Mouse (Mus musculus) urinary bladder, postnatal 14 days (tissue): ENCODE data around the gene Cyp8b1.

ENCODE experiments used
- DNase-seq: peaks from one replicate; pipeline ENCODE4 v3.0.0; 2021; ENCODE audit warnings: low spot score

The Cyp8b1 gene

GRCm38 (mm10) chr9:121916102-121916501 lies at the start of gene Cyp8b1:
Gene Cyp8b1 (minus strand): TSS chr9:121916305.
- DNase-seq: no peak

GRCm38 (mm10) chr9:121964941-121965340 lies 48.8 kb upstream of the Cyp8b1 start:
- DNase-seq: no peak

DNA sequence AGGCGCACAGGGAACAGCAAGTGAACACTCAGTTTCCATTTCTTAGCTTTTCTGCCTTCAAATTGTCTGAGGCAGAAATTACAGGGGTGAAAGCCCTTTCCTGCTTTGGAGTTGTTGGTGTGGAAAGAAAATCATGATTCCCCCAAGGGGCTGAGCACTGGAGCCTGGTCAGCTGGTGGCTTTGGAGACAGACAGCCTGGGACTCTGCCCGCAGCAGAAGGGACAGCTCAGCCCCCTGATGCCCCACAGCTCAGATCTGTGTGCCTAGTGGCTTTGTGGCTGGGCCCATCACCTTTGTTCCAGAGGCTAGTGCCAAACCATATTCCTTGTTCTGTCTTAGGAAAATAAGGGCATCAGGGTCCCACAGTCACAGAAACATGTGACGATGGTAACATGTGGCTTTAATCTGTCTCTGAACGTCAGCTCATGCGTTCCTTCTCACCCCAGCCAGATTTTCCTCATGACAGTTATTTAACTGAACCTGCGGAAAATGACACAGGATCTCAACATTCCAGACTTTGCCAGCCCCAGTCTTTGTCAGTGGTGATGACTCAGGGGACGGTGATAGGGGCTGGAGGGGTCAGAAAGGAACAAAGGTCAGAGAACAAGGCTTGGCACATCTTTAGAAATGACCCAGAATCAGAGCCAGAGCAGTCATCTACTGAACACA lies 44.0 kb upstream of the Cyp8b1 start:
- DNase-seq: no peak

GRCm38 (mm10) chr9:121952596-121952995 lies 36.5 kb upstream of the Cyp8b1 start:
- no peak for DNase-seq

DNA sequence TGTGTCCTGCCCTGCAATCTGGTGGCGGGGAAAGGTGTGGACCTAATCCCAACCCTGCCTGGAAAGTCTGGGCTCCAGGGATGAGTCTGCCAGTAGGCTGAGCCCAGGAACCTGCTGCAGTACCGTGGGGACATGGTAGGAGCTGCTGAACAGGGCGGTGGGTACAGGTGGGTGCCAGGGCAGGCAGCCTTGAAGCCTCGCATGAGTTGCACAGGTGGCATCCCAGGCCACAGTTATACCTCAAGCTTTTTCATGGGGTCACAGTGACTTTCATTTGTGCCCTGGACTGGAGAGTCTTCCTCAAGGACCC lies 35.0 kb upstream of the Cyp8b1 start:
- no peak for DNase-seq

DNA sequence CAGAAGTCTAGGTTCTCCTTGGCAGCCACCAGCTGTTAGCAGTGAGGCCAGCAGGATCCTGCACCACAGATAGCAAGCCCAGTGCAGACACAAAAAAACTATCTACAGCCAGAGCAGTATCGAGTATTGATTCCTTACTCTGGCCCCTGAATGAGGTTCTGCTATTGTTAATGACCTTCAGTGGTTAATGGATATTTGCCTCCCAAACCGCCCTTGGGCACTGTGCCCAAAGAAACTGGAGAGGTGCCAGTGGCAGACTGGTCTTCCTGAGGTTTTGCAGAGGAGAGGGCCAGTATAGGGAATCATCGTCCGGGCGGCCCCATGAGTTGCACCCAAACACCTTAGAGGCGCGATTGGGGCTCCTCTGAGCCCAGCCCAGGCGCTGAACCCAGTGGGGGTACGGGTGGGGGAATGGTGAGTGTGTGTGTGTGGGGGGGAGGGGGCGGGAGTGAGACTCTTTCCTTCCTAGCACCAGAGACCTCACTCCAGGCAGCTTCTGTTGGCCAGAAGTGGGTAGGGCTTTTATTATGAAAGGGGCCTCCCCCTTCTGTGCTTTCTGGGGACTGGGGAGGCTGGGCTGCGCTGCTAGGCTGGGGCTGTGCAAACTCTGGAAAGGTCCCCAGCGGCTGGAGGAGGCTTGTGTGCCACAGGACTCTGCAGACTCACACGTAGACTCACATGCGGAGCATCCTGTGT lies 34.5 kb upstream of the Cyp8b1 start, which contains the start of gene Fam198a:
Fam198a (plus strand) TSS at position 571 of the 696 bp plus-strand sequence.
- peak; percentile 78 for DNase-seq

- no peak for DNase-seq
These were observed 32.3 kb upstream of the Cyp8b1 start for GRCm38 (mm10) chr9:121948431-121948830.

GRCm38 (mm10) chr9:121947784-121948183 lies 31.7 kb upstream of the Cyp8b1 start:
- peak; percentile 71 for DNase-seq

DNA sequence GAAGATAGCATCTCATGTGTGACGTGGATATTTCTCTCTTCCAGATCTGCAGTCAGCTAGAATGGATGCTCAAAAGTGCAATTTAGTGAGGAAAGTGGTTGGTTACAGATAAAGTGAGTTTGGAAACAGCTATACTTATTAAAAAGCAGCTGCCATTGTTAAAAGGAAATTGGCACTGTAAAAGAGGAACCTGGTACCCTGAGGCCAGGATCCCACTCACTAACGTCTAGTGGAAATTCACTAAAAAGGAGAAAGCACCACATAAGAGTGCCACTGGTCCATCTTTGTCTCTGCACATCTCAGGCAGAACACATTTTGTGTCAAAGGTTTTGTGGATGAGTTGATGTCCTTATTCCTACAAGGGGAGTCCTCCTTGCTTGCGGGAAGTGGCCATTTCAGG lies 27.5 kb upstream of the Cyp8b1 start:
- no peak for DNase-seq

DNA sequence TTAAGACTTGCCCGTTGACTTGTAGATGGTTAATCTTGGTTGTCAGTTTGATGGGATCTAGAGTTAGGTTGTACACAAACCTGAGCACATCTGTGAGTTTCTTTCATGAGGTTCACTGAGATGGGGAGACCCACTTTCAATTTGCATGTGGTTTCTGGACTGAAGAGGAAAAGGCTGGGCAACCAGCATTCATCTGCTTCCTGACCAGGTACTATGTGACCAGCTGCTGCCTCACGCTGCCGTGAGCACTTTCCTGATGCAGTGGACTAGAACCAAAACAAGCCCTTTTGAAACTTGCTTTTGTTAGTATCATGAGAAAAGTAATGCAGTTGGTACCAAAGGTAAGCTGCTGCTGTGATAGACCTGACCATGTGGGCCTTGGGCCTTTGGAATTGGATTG lies 26.9 kb upstream of the Cyp8b1 start:
- DNase-seq: no peak

DNA sequence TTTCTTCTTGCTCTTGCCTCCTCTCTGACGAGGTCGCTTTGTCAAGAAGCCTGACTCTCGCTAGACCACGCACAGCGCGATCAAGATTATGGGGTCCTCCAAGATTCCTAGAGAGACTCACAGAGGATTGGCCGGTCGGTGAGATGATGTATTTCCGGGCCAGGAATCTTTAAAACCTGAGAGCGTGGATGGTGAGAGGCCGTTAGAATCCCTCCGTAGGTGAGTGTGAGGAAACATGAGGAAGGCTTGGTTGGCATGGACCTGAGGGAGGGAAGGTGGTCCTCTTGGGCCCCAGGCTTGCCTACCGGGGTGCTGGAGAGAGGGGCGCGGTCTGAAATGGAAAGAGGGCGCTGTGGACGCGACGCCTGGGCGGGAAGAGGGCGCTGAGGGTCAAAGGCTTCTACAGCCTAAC lies 21.8 kb upstream of the Cyp8b1 start:
- no peak for DNase-seq

- DNase-seq: no peak
These were observed 21.4 kb upstream of the Cyp8b1 start for GRCm38 (mm10) chr9:121937451-121937864.

- no peak for DNase-seq
These were observed 20.8 kb upstream of the Cyp8b1 start for GRCm38 (mm10) chr9:121936952-121937351.

GRCm38 (mm10) chr9:121934856-121935255 lies 18.8 kb upstream of the Cyp8b1 start:
- DNase-seq: no peak

DNA sequence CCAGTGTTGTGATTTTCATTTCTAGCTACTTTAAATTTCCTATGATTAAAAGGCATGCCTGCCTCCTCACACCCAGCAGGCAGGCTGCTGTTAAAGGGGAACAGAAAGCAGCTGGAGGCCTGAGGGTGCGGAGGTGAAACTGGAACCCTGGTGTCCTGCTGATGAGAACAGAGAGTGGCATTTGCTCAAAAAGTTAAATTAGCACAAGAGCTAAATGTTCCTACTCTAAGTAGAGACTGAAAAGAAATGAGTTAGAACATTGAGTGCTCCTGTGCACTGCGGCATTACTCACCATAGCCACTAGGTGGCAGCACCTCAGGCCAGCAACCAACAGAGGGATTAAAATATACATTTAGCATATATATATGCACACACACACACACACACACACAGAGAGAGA lies 12.4 kb upstream of the Cyp8b1 start:
- DNase-seq: peak; percentile 29

- DNase-seq: no peak
These were observed 11.6 kb upstream of the Cyp8b1 start for GRCm38 (mm10) chr9:121927721-121928120.

DNA sequence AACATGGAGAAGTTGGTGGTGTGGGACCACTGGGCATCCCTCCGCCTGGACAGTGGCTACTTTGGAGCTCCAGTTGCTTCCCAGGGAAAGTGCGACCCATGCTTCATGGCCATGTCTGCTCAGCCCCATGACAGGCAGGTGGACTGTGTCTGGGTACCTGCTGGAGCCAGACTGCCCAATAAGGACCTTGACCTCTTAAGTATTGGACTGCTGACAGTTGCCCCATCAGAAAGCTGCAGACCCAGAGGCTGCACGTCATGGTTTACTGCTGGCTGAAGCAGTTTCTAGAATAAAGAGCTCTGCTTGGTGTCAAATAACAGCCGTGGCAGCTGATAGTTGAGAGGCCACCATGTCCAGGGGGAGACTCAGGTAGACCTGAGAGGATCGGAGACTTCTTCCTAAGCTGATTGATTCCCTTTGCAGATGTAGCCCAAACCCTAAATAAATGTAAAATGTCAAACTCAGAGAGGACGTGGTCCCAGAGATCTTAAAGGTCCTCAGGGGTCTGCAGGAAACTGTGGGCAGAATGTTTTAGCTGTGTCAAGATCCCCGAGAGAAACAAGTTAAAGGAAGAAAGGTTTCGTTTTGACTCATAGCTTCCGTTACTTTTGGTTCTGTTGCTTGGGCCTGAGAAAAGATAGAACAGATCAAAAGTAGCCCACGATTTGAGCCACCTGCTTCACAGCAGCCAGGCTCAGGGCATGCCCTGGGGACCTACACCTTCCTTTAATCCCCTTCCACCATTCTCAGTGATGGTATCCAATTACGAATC lies 10.7 kb upstream of the Cyp8b1 start:
- no peak for DNase-seq

- DNase-seq: no peak
These were observed 9.9 kb upstream of the Cyp8b1 start for GRCm38 (mm10) chr9:121925959-121926358.

DNA sequence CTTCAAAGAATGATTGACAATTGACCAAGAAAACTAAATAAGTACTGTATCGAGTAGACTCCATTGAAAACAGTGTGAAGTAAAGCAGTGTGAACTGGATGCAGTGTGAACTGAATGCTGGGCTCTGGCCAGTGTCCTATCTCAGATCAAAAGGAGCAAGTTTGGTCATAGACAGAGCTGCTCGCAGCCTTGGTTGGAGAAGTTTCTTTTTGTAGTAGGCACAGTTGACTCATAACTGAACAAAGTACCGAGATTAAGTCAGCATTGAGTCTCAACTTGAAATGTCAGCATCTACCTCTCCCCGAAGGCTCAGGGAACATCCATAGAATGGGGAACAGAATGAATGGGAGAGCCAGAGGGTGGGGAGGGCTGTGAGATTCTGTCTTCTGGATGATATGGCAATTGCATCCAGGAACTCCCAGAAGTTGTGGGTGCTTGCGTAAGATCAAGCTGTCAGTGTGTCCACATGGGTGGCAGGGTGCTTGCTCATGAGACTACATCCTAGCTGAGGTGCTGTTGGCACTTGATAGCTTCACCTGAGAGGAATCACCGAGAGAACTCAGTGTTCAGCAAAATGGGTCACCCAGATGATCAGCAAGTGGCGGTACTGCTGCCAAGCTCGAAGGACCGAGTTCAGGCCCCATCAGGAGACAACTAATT lies 8.9 kb upstream of the Cyp8b1 start:
- no peak for DNase-seq

- DNase-seq: no peak
These were observed 7.8 kb upstream of the Cyp8b1 start for GRCm38 (mm10) chr9:121923906-121924305.

DNA sequence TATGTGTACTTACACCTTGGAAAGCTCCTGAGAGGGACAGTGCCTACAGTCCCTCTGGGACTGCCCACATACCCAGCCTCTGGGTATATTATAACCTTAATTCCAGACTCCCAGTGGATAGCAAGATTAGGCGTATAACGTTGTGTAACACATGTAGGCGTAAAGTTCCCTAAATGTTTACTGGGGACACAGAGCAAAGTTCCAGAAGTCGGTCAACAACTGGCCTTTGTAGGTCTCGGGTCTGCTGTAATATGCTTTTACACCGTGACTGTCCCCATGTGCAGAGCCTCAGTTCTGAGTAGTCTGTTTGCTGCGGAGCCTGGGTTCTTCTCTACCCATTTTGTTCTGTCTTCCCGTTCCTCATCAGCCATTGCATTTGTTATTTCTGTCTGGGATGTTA lies 7.3 kb upstream of the Cyp8b1 start:
- no peak for DNase-seq

GRCm38 (mm10) chr9:121919027-121919501 lies 3.0 kb upstream of the Cyp8b1 start:
- no peak for DNase-seq
